ENCODE assay signal across 15 mouse cellular contexts in the genomic region with DNA sequence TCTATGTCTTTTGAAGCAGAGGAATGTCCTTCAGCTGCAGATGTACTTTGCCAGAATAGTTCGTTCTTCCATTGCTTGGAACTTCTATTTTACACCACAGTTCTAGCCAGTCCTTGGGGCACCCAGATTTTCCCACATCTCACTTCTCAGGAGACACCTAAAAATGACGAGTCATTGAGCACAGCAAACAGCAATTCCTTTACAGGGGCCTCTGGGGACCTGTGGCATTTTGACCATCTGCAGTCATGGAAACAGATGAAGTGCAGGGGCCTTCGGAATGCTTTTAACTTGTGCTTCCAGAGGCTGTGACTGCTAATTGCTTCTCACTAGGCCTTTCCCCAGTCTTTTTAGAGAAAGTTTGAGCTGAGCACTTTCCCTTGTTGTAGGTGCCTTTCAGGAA.
DNase-seq lines count a peak whose midpoint lies in the region; ATAC-seq lines count a peak whose summit lies in the region.
"Had no signal": no experiment of that assay in that cellular context is flagged by ENCODE, and none has a peak within 500 bp of the region (broad histone marks: within the 10 kb centered on the region; RNA-seq: fewer than 3 reads in every experiment).

No protein-coding gene starts in this region.

- no peaks in the 10 kb centered on the region for H3K36me3 ChIP-seq in hindbrain, embryonic 10.5 days
- no peaks in the 10 kb centered on the region for H3K36me3 ChIP-seq in hindbrain, embryonic 16.5 days (ENCODE audit: control insufficient read depth, insufficient read depth, low read length)
- H3K36me3 ChIP-seq: liver, embryonic 13.5 days had no signal

- no peaks in the 10 kb centered on the region for H3K27me3 ChIP-seq in hindbrain, embryonic 10.5 days (ENCODE audit: insufficient read depth, poor library complexity, severe bottlenecking)
- no peaks in the 10 kb centered on the region for H3K27me3 ChIP-seq in hindbrain, embryonic 16.5 days (replicated peaks; ENCODE audit: control insufficient read depth, insufficient read depth, low read length)
- H3K27me3 ChIP-seq: liver, embryonic 13.5 days had no signal

- ATAC-seq in hindbrain, embryonic 16.5 days, result no peak

- peak; percentile 48 for DNase-seq in hindbrain, embryonic 10.5 days (ENCODE audit: low spot score)
- DNase-seq in embryo, embryonic 10 days (ENCODE audit: low spot score), result peak; percentile 69
- peak; percentile 67 for DNase-seq in forelimb bud, embryonic 11.5 days (ENCODE audit: low read depth, low spot score)
- peak; percentile 29 for DNase-seq in neural tube, embryonic 10.5 days (ENCODE audit: extremely low spot score, low spot score)
- DNase-seq in spleen, postnatal 10 days (ENCODE audit: low spot score in 2 of 2), result no peak
- DNase-seq in left cerebral cortex, adult 9 months (ENCODE audit: low spot score in 2 of 2), result no peak
- DNase-seq in lung, postnatal 36 days, result no peak
- DNase-seq: adrenal gland, adult 8-10 months; cerebellum, adult 11 months; gastrocnemius, postnatal 14 days; kidney, adult 9 months; layer of hippocampus, postnatal 36 days; liver, embryonic 13.5 days; spleen, adult 18-20 months had no signal

- H3K4me1 ChIP-seq in hindbrain, embryonic 10.5 days (replicated peaks), result peaks cover 27% of the 10 kb centered on the region
- H3K4me1 ChIP-seq in hindbrain, embryonic 16.5 days (ENCODE audit: control insufficient read depth, insufficient read depth, low read depth, low read length), result peaks cover 7% of the 10 kb centered on the region
- H3K4me1 ChIP-seq: liver, embryonic 13.5 days had no signal

- WGBS in hindbrain, embryonic 10.5 days, result 14% methylated on average over 3 of the region's 3 CpGs
- 14% methylated on average over 3 of the region's 3 CpGs for WGBS in hindbrain, embryonic 16.5 days

- no peak overlapping the region for H3K9ac ChIP-seq in hindbrain, embryonic 16.5 days (ENCODE audit: low read depth, low read length)
- H3K9ac ChIP-seq: liver, embryonic 13.5 days had no signal

- H3K4me3 ChIP-seq in hindbrain, embryonic 10.5 days, result no peak overlapping the region
- no peak overlapping the region for H3K4me3 ChIP-seq in hindbrain, embryonic 16.5 days (ENCODE audit: low read length)
- H3K4me3 ChIP-seq: liver, embryonic 13.5 days had no signal

- peak overlapping the region; percentile 54; the same call in 1 of the 2 replicates for H3K27ac ChIP-seq in hindbrain, embryonic 10.5 days
- H3K27ac ChIP-seq in hindbrain, embryonic 16.5 days (ENCODE audit: low read depth, low read length), result no peak overlapping the region
- H3K27ac ChIP-seq: liver, embryonic 13.5 days had no signal

- H3K4me2 ChIP-seq in hindbrain, embryonic 16.5 days (ENCODE audit: low read length), result no peak overlapping the region
- H3K4me2 ChIP-seq: liver, embryonic 13.5 days had no signal

- no peaks in the 10 kb centered on the region for H3K9me3 ChIP-seq in hindbrain, embryonic 10.5 days
- no peaks in the 10 kb centered on the region for H3K9me3 ChIP-seq in hindbrain, embryonic 16.5 days (ENCODE audit: control insufficient read depth, low read length)
- H3K9me3 ChIP-seq: liver, embryonic 13.5 days had no signal

Comparison
In these comparisons a context has a peak if more than half of its experiments do, and no peak if none do; other contexts are left out.
1. DNase-seq: peak in hindbrain, embryonic 10.5 days (single experiment), embryo, embryonic 10 days (single experiment), forelimb bud, embryonic 11.5 days (single experiment) and neural tube, embryonic 10.5 days (single experiment); none in spleen, postnatal 10 days (0 of 2), left cerebral cortex, adult 9 months (0 of 2) and lung, postnatal 36 days (single experiment).